Mouse (Mus musculus) cortical plate, adult 2 months (tissue): ENCODE results near the gene Dok4.

ENCODE experiments used
- CTCF ChIP-seq: fragments of 200-500 bp; IDR thresholded peaks from 2 replicates; pipeline ENCODE4 v1.5.1; 2011; ENCODE audit warnings: mild to moderate bottlenecking, control low read depth, low read length; ENCODE audit not compliant: insufficient read depth; ENCODE audit errors: extremely low read depth
- POLR2A ChIP-seq: fragments of 200-500 bp; IDR thresholded peaks from 2 replicates; pipeline ENCODE4 v1.6.1; 2011; ENCODE audit warnings: mild to moderate bottlenecking, low read length, control low read depth; ENCODE audit not compliant: insufficient read depth; ENCODE audit errors: extremely low read depth

GRCm38 (mm10) chr8:94908847-94909246 is 32.7 kb upstream of the Dok4 start:
- TF ChIP-seq CTCF (peak; percentile 83), POLR2A (no peak)
